In genomic region chr5:67752007-67752406, GRCm38 (mm10) we compare ENCODE assay signal across 8 mouse cellular contexts.
DNase-seq lines count a peak whose midpoint lies in the region; ATAC-seq lines count a peak whose summit lies in the region.

No protein-coding gene starts in this region.

- ATAC-seq in intestine, embryonic 14.5 days (replicated peaks; ENCODE audit: low FRiP score, low TSS enrichment, low read depth): no peak
- ATAC-seq in intestine, embryonic 16.5 days: no peak
- ATAC-seq in kidney, embryonic 14.5 days (ENCODE audit: low FRiP score, low TSS enrichment): peak; percentile 67; the same call in 1 of the 2 replicates
- ATAC-seq in limb, embryonic 13.5 days (ENCODE audit: low FRiP score, low read depth): peak; percentile 48; the same call in 1 of the 2 replicates

- WGBS in intestine, embryonic 14.5 days: 51% methylated on average over 3 of the region's 3 CpGs
- 46% methylated on average over 3 of the region's 3 CpGs for WGBS in intestine, embryonic 16.5 days
- 37% methylated on average over 3 of the region's 3 CpGs for WGBS in forebrain, embryonic 10.5 days
- WGBS in kidney, embryonic 14.5 days: 32% methylated on average over 3 of the region's 3 CpGs
- 40% methylated on average over 3 of the region's 3 CpGs for WGBS in limb, embryonic 13.5 days

- no peak overlapping the region for H3K9ac ChIP-seq in intestine, embryonic 14.5 days (ENCODE audit: low read length)
- no peak overlapping the region for H3K9ac ChIP-seq in intestine, embryonic 16.5 days (ENCODE audit: low read depth, low read length)
- no peak overlapping the region for H3K9ac ChIP-seq in kidney, embryonic 14.5 days (ENCODE audit: low read depth, low read length)
- no peak overlapping the region for H3K9ac ChIP-seq in limb, embryonic 13.5 days

- H3K4me2 ChIP-seq in intestine, embryonic 14.5 days (ENCODE audit: low read length): no peak overlapping the region
- no peak overlapping the region for H3K4me2 ChIP-seq in intestine, embryonic 16.5 days (ENCODE audit: low read depth, low read length)
- no peak overlapping the region for H3K4me2 ChIP-seq in kidney, embryonic 14.5 days (replicated peaks; ENCODE audit: low read depth, low read length)
- no peak overlapping the region for H3K4me2 ChIP-seq in limb, embryonic 13.5 days (replicated peaks)

- DNase-seq in intestine, embryonic 14.5 days (ENCODE audit: low spot score): peak; percentile 66
- DNase-seq in adrenal gland, postnatal 25 days: peak; percentile 13
- peak; percentile 47 for DNase-seq in forebrain, embryonic 10.5 days (ENCODE audit: extremely low spot score, low spot score)
- peak; percentile 29 for DNase-seq in retina, postnatal 7 days (ENCODE audit: low read depth, low spot score)
- no peak for DNase-seq in urinary bladder, adult 2 months (ENCODE audit: low spot score)

- H3K4me3 ChIP-seq in intestine, embryonic 14.5 days (ENCODE audit: low read depth, low read length): no peak overlapping the region
- H3K4me3 ChIP-seq in intestine, embryonic 16.5 days (ENCODE audit: low read length): no peak overlapping the region
- H3K4me3 ChIP-seq in forebrain, embryonic 10.5 days: no peak overlapping the region
- H3K4me3 ChIP-seq in kidney, embryonic 14.5 days (ENCODE audit: low read length): no peak overlapping the region
- no peak overlapping the region for H3K4me3 ChIP-seq in limb, embryonic 13.5 days

- H3K36me3 ChIP-seq in intestine, embryonic 14.5 days (ENCODE audit: control insufficient read depth, insufficient read depth, low read length): no peaks in the 10 kb centered on the region
- H3K36me3 ChIP-seq in intestine, embryonic 16.5 days (ENCODE audit: control insufficient read depth, insufficient read depth, low read length): 0 out of 2 replicates have a peak, but pooled peaks cover 3% of the 10 kb centered on the region
- peaks cover 25% of the 10 kb centered on the region for H3K36me3 ChIP-seq in forebrain, embryonic 10.5 days (replicated peaks)
- H3K36me3 ChIP-seq in kidney, embryonic 14.5 days (ENCODE audit: control insufficient read depth, insufficient read depth, low read length): no peaks in the 10 kb centered on the region
- no peaks in the 10 kb centered on the region for H3K36me3 ChIP-seq in limb, embryonic 13.5 days

- H3K9me3 ChIP-seq in intestine, embryonic 14.5 days (ENCODE audit: control insufficient read depth, low read length): no peaks in the 10 kb centered on the region
- H3K9me3 ChIP-seq in intestine, embryonic 16.5 days (ENCODE audit: control insufficient read depth, low read length): no peaks in the 10 kb centered on the region
- H3K9me3 ChIP-seq in forebrain, embryonic 10.5 days: no peaks in the 10 kb centered on the region
- H3K9me3 ChIP-seq in kidney, embryonic 14.5 days (ENCODE audit: control insufficient read depth, low read length): no peaks in the 10 kb centered on the region
- H3K9me3 ChIP-seq in limb, embryonic 13.5 days: no peaks in the 10 kb centered on the region

- no peak overlapping the region for H3K27ac ChIP-seq in intestine, embryonic 14.5 days (ENCODE audit: low read depth)
- H3K27ac ChIP-seq in intestine, embryonic 16.5 days (ENCODE audit: low read length): no peak overlapping the region
- H3K27ac ChIP-seq in forebrain, embryonic 10.5 days: peak overlapping the region; percentile 83
- no peak overlapping the region for H3K27ac ChIP-seq in kidney, embryonic 14.5 days (ENCODE audit: low read depth, low read length)
- no peak overlapping the region for H3K27ac ChIP-seq in limb, embryonic 13.5 days

- no peaks in the 10 kb centered on the region for H3K27me3 ChIP-seq in intestine, embryonic 14.5 days (replicated peaks; ENCODE audit: control insufficient read depth, insufficient read depth, low read length)
- H3K27me3 ChIP-seq in intestine, embryonic 16.5 days (replicated peaks; ENCODE audit: control insufficient read depth, insufficient read depth, low read length): no peaks in the 10 kb centered on the region
- H3K27me3 ChIP-seq in forebrain, embryonic 10.5 days (ENCODE audit: poor library complexity, severe bottlenecking): no peaks in the 10 kb centered on the region
- no peaks in the 10 kb centered on the region for H3K27me3 ChIP-seq in kidney, embryonic 14.5 days (ENCODE audit: control insufficient read depth, insufficient read depth, low read length)
- H3K27me3 ChIP-seq in limb, embryonic 13.5 days: no peaks in the 10 kb centered on the region

- no peaks in the 10 kb centered on the region for H3K4me1 ChIP-seq in intestine, embryonic 14.5 days (replicated peaks; ENCODE audit: control insufficient read depth, insufficient read depth, low read length)
- H3K4me1 ChIP-seq in intestine, embryonic 16.5 days (ENCODE audit: control insufficient read depth, insufficient read depth, low read length): no peaks in the 10 kb centered on the region
- peaks cover 39% of the 10 kb centered on the region for H3K4me1 ChIP-seq in forebrain, embryonic 10.5 days
- H3K4me1 ChIP-seq in kidney, embryonic 14.5 days (ENCODE audit: control insufficient read depth, insufficient read depth, low read length): no peaks in the 10 kb centered on the region
- no peaks in the 10 kb centered on the region for H3K4me1 ChIP-seq in limb, embryonic 13.5 days

Comparison
In these comparisons a context has a peak if more than half of its experiments do, and no peak if none do; other contexts are left out.
1. ATAC-seq: peak in kidney, embryonic 14.5 days (single experiment) and limb, embryonic 13.5 days (single experiment); none in intestine, embryonic 14.5 days (single experiment) and intestine, embryonic 16.5 days (single experiment).